Mouse (Mus musculus) frontal cortex, postnatal 36 days (tissue): ENCODE results near the gene Mnd1.

Source experiments
- DNase-seq, 2 experiments: peaks; one replicate each; pipeline ENCODE4 v3.0.0; 2022; ENCODE audit warnings: low spot score in 2 of 2

Gene Mnd1

DNA sequence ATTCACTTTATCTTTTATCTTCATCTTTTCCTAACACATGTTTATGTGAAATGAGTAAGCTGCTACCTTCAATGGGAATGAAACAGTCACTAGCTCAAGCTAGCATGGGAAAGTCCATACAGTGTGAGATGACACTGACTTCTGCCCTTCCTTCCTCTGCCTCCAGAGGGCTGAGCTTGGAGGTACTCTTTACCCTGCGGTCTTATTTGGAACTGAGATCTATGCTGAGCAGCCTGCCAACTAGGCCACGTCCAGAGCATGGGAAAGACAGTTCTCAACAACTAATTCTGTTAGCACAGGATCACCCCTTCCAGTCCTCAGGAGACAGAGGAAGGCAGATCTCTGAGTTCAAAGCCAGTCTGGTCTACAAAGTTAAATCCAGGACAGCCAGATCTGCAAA, 64.6 kb downstream of the Mnd1 start:
- DNase-seq = no peak

DNA sequence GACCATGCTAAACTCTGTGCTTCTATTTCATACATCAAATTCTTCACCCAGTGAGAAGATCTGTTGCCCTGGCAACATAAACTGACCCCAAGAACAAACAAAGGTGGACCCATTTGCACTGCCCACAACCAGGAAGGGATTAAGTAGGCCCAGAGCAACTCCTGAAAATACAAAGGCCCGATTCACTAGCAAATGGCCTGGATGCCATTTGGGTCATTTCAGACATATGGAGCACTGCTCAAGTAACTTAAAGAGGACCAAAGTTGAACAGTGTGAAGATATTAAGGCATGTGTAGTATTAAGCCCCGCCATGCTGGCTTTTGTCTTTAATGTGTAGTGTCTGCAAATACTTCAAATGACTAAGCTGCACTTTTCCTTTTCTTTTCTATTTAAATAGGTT, 68.7 kb downstream of the Mnd1 start:
- DNase-seq = no peak

DNA sequence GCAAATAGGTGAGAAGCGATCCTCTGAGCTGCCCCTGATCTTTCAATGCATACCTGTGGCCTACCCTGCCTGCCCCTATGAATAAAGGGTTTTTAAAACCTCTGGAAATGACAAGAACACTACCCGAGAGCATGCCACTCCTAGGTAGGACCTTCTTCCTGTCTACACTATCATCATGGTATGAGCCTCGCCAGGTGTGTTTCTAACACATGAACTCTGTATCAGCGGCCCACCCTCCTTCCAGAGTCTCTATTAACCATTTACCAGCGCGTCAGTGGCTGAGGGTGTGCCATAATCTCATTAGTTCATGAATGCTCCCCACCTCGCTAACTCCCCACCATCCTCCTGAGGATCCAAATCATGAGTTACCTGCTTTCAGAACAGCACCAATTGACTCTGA, 69.2 kb downstream of the Mnd1 start:
- no peak for DNase-seq

DNA sequence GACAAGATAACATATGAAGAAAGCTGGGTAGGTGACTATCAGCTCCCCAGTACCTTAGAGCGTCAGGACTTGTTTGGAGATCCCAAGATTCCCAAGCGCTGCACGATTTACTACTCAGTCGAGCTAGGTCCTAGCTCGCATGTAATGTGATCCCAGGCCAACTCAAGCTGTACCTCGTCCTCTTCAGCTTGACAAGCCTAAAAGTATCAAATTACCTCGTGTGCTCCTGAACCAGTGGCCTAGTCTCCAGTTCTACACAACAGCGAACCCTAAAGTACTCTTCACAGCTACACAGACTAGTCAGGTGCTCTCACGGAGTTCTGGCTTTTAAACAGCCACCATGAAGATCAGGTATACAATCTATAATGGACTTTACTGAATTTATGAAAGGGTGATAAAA, 70.2 kb downstream of the Mnd1 start:
- DNase-seq = no peak

DNA sequence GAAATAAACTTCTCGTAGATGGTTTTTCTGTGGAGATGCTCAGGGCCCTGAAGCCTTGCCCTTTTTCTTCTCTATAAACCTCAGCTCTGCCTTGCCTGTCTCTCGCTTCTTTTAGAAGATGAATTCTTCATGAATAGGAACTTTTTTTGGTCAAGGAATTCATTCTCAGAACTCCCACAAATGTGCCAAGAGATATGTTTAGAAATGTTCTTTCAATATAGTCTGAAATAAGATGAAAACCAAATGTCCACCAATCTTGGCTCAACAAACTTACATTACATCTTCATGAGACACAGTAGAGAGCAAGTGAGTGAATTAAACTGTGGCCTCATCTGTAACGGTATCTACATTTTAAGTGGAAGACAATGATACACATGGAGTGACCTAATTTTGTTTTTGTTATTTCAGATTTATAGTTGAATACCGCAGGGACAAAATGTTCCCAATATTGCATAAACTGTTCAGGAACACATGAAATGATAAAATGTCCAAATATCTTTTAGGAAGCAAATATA, 74.3 kb downstream of the Mnd1 start:
- DNase-seq = no peak

DNA sequence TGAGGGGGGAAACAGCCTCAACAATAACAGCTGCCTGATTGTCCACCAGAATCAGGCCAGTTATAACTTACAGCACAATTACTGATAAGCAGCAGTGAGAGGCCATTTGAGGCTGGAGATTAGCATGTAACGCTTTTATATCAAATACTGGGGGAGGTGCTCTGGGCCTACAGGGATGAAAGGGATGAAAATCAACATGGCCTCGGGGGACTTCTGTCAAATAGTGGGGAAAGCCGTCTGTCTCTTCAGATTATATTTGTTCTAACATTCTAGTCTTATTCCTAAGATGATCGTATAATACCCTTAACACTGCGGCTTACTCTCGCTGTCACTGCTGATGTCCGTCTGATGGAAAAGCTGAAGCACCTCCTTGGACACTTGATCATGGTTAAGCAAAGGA, 75.5 kb downstream of the Mnd1 start:
- DNase-seq = no peak

DNA sequence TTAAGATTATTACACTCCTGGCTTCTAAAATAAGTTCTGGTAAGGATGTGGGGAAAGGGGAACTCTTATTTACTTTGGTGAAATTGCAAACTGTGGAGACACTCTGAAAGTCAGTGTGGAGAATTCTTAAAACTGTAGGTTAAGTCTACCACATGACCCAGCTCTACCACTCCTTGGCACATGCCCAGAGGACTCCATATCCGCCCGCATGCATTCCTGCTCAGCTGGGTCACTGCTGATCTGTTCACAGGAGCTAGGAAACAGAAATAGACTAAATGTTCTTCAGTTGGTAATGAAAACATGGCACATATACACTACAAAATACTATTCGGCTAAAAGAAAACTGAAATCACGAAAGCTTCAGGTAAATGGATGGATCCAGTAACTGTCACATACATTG, 78.1 kb downstream of the Mnd1 start:
- no peak for DNase-seq

DNA sequence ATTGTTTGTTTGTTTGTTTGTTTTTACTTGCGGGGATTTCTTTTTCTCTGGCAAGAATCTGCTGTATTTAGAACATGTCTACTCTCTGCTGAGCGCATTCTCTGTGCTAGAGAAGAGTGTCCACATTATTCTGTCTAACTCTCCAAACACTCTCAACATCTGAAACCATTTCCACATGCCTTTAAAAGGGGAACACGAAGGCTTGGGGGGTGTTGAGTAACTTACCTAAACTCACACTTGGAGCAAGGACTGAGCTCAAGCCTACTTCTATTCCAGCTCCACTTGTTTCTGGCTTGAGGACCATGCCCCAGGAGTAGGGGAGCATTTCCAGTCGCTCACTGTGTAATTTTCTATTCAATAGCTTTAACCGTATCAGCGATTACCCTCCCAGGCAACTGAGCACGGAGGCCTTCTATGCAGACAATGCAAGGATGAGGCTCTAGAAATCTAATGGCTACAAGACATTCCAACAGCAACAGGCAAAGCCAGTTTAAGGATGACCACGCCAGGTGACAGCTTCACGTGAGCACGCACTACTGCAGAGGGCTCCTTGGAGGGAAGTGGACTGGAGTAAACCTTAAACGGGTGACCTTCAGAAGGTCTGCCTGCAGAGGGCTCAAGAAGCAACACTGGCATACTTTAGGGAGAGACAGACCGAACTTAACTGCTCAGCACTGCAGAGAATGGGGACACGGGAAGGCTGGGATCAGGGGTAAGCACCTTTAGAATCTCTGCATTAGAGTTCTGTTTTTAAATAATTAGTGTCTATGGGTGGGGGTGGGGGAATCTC, 78.8 kb downstream of the Mnd1 start:
- DNase-seq = no peak

DNA sequence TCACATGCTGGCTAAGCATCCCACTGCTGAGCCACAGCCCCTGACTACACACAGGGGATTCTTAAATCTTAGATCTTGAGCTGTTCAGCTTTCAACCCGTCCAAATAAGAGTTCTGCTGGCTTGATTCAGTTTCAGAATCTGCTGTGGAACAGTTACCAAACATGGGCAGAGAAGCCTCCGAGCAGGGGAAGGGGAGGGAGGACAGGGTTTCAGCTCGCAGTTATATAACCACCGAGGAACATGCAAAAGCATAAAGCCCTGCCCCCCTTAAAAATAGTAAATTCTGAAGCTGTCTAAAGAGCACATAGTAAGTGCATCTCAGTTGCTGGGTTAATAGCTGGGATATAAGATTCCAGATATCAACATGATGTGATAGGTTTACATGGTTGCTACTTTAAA, 80.1 kb downstream of the Mnd1 start:
- DNase-seq = no peak

DNA sequence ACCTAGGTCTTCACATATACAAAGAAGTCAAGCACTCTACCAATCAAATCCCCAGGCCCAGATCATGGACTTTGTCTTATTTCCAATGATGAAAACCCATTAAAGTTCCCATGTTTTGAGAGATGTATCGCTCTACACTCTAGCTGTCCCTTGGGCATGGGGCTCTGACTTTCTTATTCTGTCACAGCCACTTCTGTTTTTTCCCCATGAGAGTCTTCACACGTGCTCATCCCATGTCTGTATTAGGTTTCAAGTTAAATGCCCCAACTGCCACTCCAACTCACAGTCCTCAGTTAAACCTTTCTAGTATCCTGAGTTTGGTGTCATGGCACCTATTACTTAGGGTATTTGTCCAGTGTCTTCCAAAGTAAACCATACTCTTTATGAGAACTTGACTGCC, 80.8 kb downstream of the Mnd1 start:
- no peak for DNase-seq

DNA sequence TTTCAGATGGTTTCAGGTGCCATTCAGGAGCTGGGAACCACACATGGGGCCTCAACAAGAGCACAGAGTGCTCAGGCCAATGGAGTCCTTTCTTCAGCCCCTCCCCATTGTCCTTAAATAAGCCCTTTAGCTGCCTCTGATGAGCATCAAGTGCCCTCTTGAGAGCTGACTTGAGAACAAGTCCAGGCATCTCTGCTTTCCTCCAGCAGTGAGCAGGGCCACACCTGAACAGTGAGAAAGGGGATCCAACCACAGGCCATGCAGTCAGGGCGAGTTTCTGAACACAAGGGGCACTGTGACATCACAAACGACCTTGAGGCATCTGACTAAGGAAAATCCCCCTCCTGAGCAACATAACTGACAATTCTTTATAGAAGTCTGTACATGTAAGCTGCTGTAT, 83.9 kb downstream of the Mnd1 start:
- no peak for DNase-seq

DNA sequence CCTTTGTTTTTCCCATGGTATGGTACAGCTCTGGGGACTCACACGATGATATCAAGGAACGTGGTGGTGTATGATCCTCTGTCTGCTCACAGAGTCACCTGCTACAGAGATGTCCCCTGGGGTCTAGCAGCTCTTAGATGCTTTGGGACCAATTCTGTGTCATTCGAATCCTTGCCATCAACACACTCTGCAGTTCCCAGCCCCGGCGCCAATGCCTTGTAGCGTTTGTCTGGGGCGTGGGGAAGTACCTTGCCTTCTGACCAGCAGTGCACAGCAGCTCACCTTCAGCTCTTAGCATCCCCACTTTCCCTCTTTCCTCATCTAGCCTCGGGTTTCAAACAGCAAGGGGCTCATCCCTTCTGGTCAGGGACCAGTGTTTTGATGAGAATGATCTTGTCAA, 84.8 kb downstream of the Mnd1 start:
- DNase-seq = no peak

DNA sequence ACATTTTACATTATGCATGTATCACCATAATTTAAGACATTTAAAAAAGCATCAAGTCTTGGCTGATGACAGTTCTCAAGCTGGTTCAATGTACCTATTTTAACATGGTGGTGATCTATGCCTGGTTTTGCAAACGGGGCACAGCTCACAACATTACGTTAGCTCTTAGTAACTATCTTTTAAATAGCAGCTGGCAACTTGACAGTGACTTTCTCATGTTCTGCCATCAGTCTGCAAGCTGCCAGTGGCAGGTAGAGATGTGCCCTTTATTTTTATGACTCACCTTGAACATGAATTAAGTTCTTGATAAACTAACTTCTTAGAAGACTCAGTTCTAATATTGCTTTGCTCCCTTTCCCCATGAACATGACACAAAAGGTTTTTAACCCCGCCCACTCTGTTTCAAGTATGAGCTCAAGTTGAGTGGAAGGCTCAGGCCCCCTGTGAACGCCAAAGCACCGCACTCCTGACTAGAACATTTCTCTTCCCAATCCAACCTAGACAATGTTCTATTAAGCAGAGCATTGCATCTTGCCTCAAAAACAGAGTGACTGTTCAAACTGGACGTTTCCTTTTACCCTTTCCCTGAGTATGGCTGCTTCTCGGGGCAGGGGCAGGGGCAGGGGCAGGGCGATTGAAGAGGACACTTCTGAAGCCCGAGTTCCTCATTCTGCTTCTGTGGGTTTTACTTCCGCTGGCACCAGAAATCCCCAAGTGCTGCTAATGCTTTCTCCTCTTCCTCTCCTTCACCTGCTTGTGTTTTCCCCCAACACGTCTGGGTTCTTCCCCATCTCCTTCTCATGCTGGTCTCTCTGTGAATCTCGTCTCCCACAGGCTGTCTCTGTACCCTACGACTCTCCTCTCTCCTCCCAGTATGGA, 86.5 kb downstream of the Mnd1 start:
- no peak for DNase-seq

DNA sequence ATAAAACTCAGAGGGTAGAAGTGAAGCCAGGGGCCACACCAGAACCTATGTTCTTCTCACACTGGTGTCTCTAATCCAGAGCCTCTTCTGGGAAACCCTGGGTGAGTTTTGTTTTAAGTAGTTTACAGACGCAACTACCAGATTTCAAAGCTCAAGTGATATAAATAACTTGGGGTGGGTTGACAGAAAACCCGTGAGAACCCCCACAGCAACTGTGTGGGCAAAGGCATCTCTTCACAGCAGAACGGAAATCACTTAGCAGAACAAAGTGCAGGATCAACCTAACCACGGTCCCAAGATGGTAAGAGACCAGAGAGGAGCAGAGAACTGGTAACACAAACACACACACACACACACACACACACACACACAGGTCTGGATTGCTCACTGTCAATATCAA, 89.8 kb downstream of the Mnd1 start:
- no peak for DNase-seq

DNA sequence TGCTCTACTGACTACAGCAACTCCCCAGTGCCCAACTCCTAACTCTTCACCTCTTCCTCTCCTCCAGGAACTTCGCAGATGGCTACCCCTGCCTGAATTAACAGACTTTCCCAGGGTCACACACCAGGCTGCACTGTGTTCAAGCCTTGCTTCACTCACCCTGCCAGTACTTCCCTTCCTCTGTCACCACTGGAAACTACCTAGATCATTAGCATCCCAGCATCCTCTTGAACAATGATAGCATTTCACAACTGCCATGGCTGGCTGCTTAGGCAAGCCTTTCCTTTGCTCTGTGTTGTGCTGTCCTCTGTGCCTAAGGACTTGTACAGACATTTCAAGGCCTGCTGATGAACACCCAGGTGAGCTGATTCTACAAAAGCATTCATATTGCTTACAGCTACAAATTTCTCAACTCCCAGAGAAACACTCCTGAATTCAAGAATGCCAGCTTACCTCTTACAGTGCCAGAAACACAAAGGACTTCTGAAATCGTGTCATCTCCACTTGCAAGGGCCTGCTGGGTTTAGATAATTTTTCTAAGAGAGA, 92.1 kb downstream of the Mnd1 start:
- no peak for DNase-seq

DNA sequence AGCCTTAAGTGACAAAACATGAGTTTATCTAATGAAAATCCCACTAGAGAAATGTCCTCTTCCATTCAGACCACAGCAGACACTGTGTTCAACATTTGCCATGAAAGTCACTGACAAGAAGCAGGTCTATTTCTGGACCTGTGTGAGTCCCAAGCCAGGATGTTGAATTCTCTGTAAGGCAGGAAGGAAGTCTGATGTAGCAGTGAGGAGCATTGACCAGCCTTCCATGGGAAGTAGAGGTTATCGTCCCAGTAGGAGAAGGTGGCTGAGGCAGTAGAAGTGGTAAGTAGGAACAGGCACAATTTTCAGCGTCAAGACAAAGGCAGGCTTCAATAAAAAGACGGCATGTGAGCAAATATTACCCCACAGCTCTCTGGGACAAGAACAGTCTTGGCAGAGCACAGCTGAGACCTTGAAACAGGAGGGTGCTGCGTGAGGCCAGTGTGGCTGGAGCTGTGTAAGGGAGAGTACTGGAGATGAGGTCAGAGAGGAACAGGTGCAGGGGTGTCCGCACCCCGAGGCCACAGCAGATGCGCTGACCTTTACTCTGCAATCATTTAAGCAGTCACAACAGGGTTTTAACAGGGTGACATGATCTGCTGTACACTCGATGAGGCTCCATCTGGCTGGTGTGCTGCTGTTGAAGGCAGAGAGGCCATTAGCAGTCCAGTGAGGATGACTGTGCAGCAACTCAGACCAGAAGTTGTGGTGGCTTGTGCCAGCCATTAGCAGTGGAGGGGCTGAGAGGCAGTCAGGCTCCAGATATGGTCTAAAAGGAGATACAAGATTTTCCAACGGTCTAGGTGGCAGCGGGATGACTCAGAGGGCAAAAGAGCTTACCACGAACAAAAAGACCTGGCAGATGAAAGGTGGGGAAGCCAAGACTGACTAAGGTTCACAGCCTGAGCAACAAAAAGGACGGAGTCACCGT, 93.8 kb downstream of the Mnd1 start:
- DNase-seq = no peak

DNA sequence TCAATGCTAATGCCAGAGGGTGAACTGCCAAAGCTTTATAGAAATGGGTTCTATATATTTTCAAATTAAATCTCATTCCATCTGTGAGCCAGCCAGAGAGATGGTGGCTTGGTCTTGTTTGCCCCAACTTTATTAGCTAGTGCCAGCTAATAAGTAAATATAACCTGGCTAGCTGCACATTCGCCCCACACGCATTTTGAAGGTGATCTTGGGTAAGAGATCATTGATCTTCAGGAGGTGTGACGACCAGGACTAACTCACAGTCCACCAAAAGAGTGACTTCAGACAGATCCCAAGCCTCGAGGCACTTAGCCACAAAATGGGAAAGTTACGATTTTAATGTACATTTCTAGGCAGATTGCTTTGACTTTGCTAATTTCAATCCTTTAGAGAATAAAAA, 94.6 kb downstream of the Mnd1 start:
- no peak for DNase-seq

DNA sequence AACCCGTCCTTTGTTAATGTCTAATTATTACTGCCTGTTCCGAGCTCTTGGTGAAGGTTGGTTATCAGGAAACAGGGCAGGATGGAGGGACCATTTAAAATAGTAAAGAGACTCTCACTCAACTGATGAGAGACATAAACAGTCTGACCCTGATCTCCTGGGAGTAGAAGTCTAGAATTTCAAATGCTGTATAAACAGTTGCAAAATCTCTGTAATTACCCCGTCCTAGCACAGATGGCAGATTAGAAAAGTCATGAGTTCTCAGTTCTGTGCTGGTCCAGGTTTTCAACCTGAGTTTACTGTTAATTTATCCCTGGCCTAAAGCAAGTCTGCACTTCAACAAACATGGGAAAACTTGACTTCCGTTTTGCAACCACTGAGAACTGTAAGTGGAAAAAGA, 95.5 kb downstream of the Mnd1 start:
- no peak for DNase-seq

DNA sequence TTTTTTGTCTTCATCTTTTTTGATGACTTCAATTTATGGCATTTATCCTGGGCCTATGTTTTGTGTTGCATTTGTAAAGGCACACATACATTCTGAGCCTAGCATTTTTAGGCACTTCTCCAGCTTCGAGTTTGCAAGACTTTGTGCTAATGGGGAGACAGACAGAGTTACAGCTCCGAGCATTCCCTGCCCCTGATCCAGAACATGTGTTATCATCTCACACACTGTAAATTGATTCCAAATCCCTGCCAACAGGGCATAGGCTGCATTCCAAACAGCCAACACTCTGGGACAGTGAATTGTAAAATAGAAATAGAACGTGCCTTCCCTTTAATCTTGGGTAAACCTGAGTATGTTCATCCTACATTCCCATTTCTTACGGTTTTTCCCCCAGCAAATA, 95.9 kb downstream of the Mnd1 start:
- DNase-seq = no peak

DNA sequence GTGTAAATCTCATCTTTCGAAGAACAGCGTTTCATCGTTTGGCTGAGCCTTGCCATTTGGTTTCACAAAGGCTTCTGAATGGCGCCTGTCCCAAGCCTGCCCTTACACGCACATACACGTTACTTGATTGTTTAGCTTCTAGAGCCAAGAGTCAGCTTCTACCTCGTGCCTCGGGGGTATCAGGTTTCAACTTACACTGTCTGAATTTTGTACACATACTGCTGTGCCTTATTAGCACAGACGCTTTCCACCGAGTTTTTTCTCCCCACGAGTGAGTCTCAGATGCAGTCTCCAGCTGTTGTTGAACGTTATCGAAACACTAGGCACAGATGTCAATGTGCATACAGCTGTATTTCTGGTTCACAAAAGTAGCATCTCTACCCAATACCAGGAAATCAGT, 96.3 kb downstream of the Mnd1 start:
- DNase-seq = no peak

DNA sequence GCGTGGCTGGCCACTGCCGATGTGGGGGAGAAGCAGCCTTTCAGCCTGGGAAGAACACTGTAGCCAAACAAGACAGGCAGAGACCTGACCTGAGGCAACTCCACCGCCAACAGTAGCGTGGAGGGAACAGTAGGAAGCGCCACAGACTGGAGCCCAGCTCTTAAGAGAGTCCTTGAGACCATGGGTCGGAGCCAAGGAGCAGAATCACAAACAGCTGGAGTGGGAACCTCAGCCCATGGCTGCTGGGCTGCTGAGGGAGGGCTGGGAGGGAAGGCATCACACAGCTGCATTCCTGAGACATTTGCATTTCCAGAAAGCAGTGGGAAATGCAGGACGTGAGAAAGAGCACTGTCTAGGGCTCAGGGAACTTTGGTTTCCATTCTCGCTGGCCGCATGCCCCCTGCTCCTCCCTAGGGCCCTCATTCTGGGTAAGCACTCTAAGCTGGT, 106.8 kb downstream of the Mnd1 start:
- DNase-seq = no peak

DNA sequence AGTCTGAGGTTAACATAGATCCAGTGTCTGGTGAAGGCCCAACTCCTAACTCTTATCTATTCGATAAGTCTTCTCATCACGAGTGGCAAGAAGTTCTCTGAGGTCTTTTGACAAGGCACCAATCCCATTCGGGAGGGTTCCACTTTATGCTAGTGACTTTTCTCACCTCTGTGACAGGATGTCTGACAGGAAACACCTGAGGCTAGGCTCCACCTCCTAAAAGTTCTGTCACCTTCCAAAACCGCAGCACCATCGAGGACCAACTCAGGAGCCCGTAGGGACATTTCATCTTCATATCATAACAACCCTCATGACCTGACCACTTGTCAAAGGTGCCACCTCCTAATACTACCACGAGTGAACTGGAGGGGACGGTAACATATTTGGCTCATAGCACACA, 109.4 kb downstream of the Mnd1 start:
- no peak for DNase-seq
